Mouse (Mus musculus) kidney, postnatal 0 days (tissue): ENCODE results near the gene Ptgfrn. TPM values are rescaled to one million over a fixed set of nuclear protein-coding genes. Genes with fewer than 3 reads are reported as not detected.

Experiments used
- ATAC-seq: fragments of 200-750 bp; cut with Nextera tagmentation; replicated peaks from 2 replicates; pipeline ENCODE4 v1.8.0; 2017; ENCODE audit warnings: low read depth, moderate number of reproducible peaks, moderate TSS enrichment, moderate library complexity; ENCODE audit not compliant: low FRiP score
- DNase-seq: peaks from one replicate; pipeline ENCODE4 v3.0.0-alpha.2; 2016; ENCODE audit warnings: low spot score
- H3K27ac ChIP-seq: fragments of 300-500 bp; sonication (generic); 2 replicates; pipeline ENCODE4 v1.5.1; 2014; ENCODE audit warnings: mild to moderate bottlenecking
- H3K27me3 ChIP-seq: fragments of 300-500 bp; sonication (generic); 2 replicates; pipeline ENCODE4 v1.6.1; 2014; ENCODE audit warnings: low read length, mixed read lengths; ENCODE audit not compliant: insufficient read depth
- H3K36me3 ChIP-seq: fragments of 300-500 bp; sonication (generic); 2 replicates; pipeline ENCODE4 v1.6.1; 2014; ENCODE audit warnings: low read length, mixed read lengths; ENCODE audit not compliant: insufficient read depth
- H3K4me1 ChIP-seq: fragments of 300-500 bp; sonication (generic); replicated peaks from 2 replicates; pipeline ENCODE4 v1.6.1; 2014; ENCODE audit warnings: antibody characterized with exemption, low read length, mixed read lengths; ENCODE audit not compliant: insufficient read depth
- H3K4me2 ChIP-seq: fragments of 300-500 bp; sonication (generic); 2 replicates; pipeline ENCODE4 v1.6.1; 2014; ENCODE audit warnings: mild to moderate bottlenecking, low read length, moderate library complexity, mixed read lengths
- H3K4me3 ChIP-seq: fragments of 300-500 bp; sonication (generic); replicated peaks from 2 replicates; pipeline ENCODE4 v1.5.1; 2014; ENCODE audit warnings: low read depth, low read length
- H3K9ac ChIP-seq: fragments of 300-500 bp; sonication (generic); 2 replicates; pipeline ENCODE4 v1.6.1; 2014; ENCODE audit warnings: low read depth, low read length
- H3K9me3 ChIP-seq: fragments of 300-500 bp; sonication (generic); replicated peaks from 2 replicates; pipeline ENCODE4 v1.6.1; 2016; ENCODE audit warnings: low read length, inconsistent platforms, mixed read lengths
- CTCF ChIP-seq: IDR thresholded peaks from 2 replicates; pipeline ENCODE4 v1.5.1; 2016; ENCODE audit warnings: antibody characterized with exemption, low read depth, mild to moderate bottlenecking, moderate library complexity
- WGBS: fragments of 180-500 bp; shearing (Covaris S2); extraction: QIAGEN DNeasy Blood & Tissue Kit; methylation state at CpG from one replicate; pipeline ENCODE4 v1.1.7; 2014; 5-methylcytosine and 5-hydroxymethylcytosine counted together
- polyA plus RNA-seq: library from polyadenylated mRNA; unstranded; fragments of >200 nt; fragmentation: Nextera tagmentation; extraction: Ambion mirVana; gene quantifications from 2 replicates; pipeline ENCODE4 v1.2.1, GENCODE M21; 2015

The Ptgfrn gene
- polyA plus RNA-seq, 1 experiment from 2014 or later = 2.1 TPM

DNA sequence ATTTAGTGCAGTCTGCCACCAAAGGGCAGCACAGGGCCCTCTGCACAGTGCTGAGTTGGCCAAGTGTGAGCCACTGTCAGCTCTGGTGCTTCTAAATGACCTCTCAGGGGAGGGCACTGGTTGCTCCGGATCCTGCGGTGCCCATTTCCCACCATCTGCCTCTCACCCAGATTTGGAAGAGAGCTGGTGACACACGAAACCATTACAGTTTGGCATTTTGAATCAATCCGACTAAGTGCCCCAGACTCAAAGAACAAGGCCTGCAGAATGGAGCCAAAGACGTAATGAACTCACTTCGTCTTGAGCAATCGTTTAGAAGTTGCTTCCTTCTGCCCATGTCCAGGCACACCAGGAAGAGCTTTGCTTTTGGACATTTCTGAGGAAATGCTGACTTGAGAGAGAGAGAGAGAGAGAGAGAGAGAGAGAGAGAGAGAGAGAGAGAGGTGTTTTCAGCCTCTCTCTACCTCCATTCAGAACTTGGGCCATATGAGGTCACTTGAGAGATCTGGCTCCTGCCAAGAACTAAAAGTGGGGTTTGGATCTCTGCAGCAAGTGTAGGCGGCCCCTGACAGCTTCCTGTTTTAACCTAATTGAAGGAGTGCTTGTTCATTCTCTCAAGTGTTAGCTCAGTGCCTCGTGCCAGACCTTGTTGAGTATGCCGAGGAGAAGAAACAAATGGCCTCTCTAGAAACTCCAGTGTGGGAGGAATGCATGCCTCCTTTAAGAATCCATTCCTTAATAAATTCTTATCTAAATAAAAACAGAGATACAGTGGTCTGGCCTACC, 112.1 kb downstream of the Ptgfrn start:
- no peaks in the 10 kb centered on the region; the same call in 1 of the 2 replicates for H3K4me1 ChIP-seq
- ATAC-seq (no peak), DNase-seq (peak; percentile 62)
- H3K9me3 ChIP-seq = no peaks in the 10 kb centered on the region
- no peaks in the 10 kb centered on the region for H3K36me3 ChIP-seq
- no peaks in the 10 kb centered on the region for H3K27me3 ChIP-seq
- no peak overlapping the region for H3K4me3 ChIP-seq
- WGBS = 66% methylated on average over 10 of the region's 10 CpGs
- H3K4me2 ChIP-seq = no peak overlapping the region
- no peak for TF ChIP-seq CTCF
- no peak overlapping the region for H3K9ac ChIP-seq
- no peak overlapping the region for H3K27ac ChIP-seq

DNA sequence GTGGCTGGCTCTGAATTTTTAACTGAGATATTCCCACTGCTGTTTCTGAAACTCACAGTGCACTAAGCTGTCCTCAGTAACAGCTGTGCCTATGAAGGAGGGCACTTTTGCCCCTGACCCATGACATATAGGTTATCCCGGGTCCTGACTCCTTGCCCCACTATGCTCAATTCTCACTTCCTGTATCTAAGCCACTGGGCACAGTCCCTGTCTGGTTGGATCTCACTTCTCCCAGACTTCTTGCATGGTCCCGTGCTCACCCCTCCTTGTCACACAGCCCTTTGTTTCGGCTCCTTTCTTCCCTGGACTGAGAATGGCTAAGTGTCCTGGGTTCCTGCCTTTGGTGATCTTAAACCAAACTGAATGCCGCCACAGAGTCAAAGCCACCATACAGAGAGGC, 115.8 kb downstream of the Ptgfrn start:
- Histone ChIP-seq H3K27ac (no peak overlapping the region), H3K27me3 (no peaks in the 10 kb centered on the region), H3K4me2 (no peak overlapping the region), H3K4me1 (no peaks in the 10 kb centered on the region; the same call in 1 of the 2 replicates), H3K9me3 (no peaks in the 10 kb centered on the region), H3K4me3 (no peak overlapping the region), H3K36me3 (no peaks in the 10 kb centered on the region), H3K9ac (no peak overlapping the region)
- no peak for DNase-seq
- WGBS = 85% methylated on average over 4 of the region's 4 CpGs
- ATAC-seq = no peak
- no peak for TF ChIP-seq CTCF

DNA sequence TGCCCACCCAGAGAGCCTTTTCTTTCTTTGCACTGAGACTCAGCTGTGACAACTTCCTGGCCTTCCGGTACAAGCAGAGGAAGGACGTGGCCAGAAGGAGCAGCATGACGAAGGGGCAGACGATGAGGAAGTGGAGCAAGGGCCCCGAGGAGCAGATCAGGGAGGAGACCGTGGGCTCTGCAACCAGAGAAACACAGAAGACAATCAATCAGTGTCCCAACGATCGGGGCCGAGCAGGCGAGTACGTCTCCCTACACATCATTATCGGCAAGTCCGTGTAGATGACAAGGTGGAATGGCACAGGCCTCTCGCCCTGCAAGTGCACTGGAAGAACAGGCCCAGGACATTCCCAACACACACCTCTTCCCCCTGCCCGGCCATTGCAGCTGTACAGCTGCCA, 116.4 kb downstream of the Ptgfrn start:
- ATAC-seq = no peak
- DNase-seq = peak; percentile 40
- H3K9ac ChIP-seq = no peak overlapping the region
- no peaks in the 10 kb centered on the region; the same call in 1 of the 2 replicates for H3K4me1 ChIP-seq
- 34% methylated on average over 15 of the region's 15 CpGs for WGBS
- TF ChIP-seq CTCF = no peak
- no peaks in the 10 kb centered on the region for H3K36me3 ChIP-seq
- no peaks in the 10 kb centered on the region for H3K9me3 ChIP-seq
- H3K4me2 ChIP-seq = no peak overlapping the region
- H3K4me3 ChIP-seq = no peak overlapping the region
- H3K27me3 ChIP-seq = no peaks in the 10 kb centered on the region
- no peak overlapping the region for H3K27ac ChIP-seq

- H3K9ac ChIP-seq = no peak overlapping the region
- no peak for TF ChIP-seq CTCF
- H3K4me2 ChIP-seq = no peak overlapping the region
- DNase-seq (no peak), ATAC-seq (no peak)
- H3K27me3 ChIP-seq = no peaks in the 10 kb centered on the region
- no peaks in the 10 kb centered on the region for H3K9me3 ChIP-seq
- no peaks in the 10 kb centered on the region for H3K36me3 ChIP-seq
- no peak overlapping the region for H3K27ac ChIP-seq
- no peaks in the 10 kb centered on the region; the same call in 1 of the 2 replicates for H3K4me1 ChIP-seq
- no peak overlapping the region for H3K4me3 ChIP-seq
- 64% methylated on average over 7 of the region's 7 CpGs for WGBS
Measured at GRCm38 (mm10) chr3:100993158-100993557, 116.9 kb downstream of the Ptgfrn start.

Other genes starting within 250 kb of the Ptgfrn start
- 4.9 and 5.5 TPM in 2 replicates for gene Trim45, start 188.1 kb downstream of the Ptgfrn start, polyA plus RNA-seq
- gene Ttf2, start 140.6 kb downstream of the Ptgfrn start, polyA plus RNA-seq = 8.5 and 9.6 TPM in 2 replicates
- gene Cd101, start 80.7 kb downstream of the Ptgfrn start, polyA plus RNA-seq = 0.19 TPM in 1 of 2 replicates, not detected in the other
- not detected in 2 replicates for gene Cd2, start 177.7 kb upstream of the Ptgfrn start, polyA plus RNA-seq